Mouse (Mus musculus) left cerebral cortex, adult 9 months (tissue): ENCODE measurements around the gene Cdk1.

Experiments used
- DNase-seq, 2 experiments: peaks; one replicate each; pipeline ENCODE4 v3.0.0; 2022; ENCODE audit warnings: low spot score in 2 of 2

The Cdk1 gene

GRCm38 (mm10) chr10:69342328-69342727 lies 10.4 kb downstream of the Cdk1 start:
- no peak for DNase-seq

GRCm38 (mm10) chr10:69341570-69342227 lies 11.0 kb downstream of the Cdk1 start:
- DNase-seq: no peak

- DNase-seq: no peak
These were observed 12.7 kb downstream of the Cdk1 start for GRCm38 (mm10) chr10:69340001-69340400.

DNA sequence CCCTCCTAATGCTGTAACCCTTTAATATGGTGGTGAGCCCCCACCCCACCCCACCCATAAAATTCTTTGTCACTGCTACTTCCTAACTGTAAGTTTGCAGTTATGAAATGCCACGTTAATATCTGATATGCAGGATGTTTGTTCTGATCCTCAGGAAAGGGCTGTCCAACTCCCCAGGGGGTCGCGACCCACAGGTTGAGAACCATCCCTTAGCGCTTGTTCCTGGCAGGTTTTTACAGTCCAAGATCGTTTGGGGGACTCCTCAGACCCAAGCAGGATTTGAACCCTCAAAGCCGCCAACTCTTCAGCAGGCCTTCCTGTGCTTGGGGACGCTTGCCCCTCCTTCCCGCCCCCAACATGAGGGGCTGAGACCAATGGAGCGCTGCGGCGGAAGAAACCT lies 16.5 kb downstream of the Cdk1 start:
- no peak for DNase-seq

DNA sequence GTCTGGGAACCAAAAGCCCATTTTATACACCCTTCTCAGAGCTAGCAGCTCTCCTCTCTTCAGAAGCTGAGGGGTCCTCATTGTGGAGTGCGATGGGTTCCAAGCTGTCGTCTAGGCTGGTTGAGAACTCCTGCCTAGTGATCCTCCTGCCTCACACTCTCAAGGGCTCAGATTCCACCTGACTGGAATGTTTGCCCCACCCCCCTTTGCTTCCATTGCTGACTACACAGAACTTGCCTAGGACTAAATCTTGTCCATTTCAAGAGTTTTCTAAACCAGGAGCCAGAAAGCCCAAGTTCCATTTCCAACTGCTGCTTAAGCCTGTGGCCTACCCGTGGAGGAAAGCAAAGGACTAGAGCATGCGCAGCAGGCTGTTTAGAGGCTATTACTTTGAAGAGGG lies 17.1 kb downstream of the Cdk1 start:
- DNase-seq: no peak

GRCm38 (mm10) chr10:69335195-69335536 lies 17.6 kb downstream of the Cdk1 start:
- no peak for DNase-seq

- no peak for DNase-seq
These were observed 18.2 kb downstream of the Cdk1 start for GRCm38 (mm10) chr10:69334271-69335194.

- no peak for DNase-seq
These were observed 19.5 kb downstream of the Cdk1 start for GRCm38 (mm10) chr10:69333212-69333611.

GRCm38 (mm10) chr10:69331231-69331630 lies 21.5 kb downstream of the Cdk1 start:
- DNase-seq: no peak

DNA sequence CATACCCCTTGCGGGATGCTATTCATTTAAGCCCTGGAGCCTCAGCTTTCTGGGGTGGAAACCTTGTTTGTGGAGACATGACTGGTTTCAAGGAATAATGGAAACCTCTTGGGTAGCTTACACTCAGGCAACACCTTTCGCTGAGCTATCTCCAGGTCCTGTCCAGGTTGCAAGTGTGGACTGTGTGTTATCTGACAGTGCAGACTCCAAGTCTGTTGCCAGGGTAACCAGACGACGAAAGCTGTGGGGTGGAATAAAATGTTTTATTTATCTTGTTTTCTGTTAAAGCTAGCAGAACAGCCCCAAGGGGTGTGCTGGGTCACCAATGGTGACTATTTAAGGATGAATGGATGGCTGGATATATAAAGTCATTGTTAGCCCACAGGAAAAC lies 24.1 kb downstream of the Cdk1 start:
- no peak for DNase-seq

GRCm38 (mm10) chr10:69328029-69328655 lies 24.6 kb downstream of the Cdk1 start:
- DNase-seq: no peak

DNA sequence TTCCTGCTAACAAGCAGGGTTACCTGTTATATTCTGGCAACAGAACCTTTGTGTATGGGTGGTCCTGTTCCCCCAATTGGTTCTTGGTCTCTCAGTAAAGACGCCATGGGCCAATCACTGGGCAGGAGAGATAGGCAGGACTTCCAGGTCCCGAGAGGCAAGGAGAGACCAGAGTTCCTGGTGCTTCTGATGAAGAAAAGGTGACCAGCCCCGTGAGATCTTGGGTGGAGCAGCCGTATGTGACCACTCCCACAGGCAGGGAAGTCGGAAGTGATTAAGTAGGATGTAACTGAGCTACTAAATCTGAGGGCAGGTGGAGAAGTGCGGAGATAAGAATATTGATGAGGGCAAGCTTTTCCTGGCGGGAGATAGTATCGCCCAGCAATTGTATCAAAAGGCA lies 25.4 kb downstream of the Cdk1 start:
- DNase-seq: no peak

DNA sequence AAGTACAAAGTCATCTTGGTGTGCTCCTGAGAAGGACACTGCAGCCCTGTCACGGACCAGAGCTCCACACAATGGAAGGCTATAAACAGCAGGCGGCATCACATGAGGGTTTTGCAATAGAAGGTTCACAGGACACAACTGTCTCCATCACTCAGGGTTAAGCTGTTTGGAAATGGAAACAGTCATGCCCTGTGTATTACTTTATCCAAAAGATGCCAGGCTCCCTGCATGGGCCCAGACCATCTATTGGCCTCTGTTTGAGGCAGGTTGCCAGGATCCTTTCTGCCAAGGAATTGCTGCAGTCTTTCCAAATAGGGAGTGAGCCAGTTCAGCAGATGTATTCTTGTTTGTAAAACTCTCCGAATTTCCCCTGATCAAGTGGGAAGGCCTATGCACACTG lies 26.3 kb downstream of the Cdk1 start:
- no peak for DNase-seq

DNA sequence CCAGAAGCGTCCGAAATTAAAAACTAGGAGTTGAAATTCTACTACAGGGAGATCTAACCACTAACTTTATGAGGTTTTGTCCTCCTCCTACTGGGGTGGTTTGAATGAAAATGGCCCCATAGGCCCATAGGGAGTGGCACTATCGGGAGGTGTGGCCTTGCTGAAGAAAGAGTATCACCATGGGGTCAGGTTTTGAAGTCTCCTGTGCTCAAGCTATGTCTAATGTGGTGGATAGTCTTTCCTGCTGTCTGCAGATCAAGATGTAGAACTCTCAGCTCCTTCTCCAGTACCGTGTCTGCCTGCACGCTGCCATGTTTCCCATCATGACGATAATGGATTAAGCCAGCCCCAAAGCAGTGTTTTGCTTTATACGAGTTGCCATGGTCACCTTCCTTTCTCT lies 27.9 kb downstream of the Cdk1 start:
- no peak for DNase-seq

DNA sequence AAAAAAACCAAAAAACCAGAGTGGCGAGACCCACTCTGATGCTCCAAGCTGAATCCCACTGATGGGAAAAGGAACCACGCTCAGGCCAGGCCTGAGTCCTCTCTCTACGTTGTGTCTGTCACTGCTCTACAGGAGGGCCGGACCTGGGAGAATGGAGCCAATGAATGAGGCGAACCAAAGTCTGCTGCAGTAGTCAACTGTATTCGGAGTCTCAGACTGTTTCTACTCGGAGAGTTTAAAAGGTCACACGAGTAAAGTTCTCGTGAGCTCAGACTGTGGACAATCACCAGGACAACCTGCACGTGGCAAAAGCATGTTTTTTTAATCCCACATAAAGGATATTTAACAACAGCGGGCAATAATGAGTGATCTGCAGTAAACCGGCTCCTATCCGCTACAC lies 28.8 kb downstream of the Cdk1 start:
- DNase-seq: no peak

- no peak for DNase-seq
These were observed 31.2 kb downstream of the Cdk1 start for GRCm38 (mm10) chr10:69321519-69322035.

DNA sequence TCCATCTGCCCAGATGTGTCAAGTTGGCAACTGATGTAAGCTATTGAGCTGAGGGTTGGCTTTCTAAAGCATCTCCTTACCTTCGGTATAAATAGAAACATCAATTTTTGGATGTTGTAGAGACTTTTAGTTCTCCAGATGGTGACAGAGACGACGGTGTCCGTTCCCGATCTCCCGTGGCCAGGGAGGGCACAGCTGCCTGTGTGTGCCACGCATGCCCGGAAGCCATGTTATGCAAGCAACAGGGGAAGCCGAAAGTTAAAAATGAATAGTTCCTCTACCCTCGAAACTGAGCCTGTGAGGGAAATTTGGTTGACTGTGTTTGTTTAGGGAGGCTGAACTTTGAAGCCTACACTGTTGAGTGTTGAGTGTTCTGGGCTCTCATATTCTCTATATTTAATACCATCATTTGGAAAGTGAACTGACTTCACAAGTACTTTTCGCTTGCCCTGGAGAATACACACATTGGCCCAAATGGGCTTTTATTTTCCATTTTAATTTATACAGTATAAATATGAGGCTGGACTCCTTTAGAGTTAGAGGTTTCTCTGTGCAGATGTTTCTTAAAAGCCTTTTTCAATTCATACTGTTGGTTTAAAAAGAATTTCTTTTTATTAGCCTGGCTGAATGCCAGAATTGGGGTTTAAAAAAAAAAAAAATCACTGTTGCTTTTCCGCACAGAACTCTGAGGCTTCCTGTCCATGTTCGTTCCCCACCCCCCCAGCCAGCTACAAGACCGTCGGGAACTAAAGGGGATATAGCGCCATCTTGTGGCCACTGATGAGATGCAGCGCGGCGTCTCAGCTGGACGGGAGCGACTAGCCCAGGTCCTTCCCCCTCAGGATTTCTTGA lies 31.8 kb downstream of the Cdk1 start:
- peak in 1 of 2 experiments; percentile 80 for DNase-seq

DNA sequence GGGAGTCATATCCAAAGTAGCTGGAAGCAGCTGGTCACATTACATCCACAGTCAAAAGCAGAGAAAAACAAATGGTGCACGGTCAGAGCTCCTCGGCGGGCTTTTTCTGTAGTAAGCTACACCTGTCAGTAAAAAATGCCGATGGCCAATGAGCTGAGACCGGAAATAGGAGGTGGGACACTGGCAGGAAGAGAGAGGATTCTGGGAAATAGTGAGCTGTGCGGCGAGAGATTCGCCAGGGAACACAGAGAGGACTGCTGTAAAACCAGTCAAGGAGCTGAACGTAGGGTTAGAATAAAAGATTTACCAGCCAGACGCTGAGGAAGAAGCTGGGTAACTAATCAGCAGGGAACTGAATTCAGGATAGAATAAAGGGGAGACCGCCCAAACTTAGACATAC lies 34.2 kb downstream of the Cdk1 start:
- DNase-seq: no peak

DNA sequence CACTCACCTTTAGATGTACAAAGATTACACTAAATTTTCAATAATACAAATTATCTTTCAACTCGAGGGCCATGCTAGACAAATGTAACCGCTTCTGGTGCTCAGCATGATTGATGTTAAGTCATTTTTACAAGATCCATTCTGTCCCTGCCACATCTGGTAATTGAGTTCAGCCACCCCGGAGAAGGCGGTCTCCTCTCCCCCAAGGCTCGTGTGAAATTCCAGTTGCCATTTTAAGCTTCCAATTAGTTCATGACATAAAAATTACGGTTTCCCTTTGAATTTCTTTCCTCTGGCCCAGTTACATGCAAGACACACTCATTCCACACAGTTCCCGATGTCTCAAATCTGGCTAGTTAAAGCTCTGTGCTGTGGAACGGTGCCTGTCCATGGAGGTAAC lies 38.8 kb downstream of the Cdk1 start:
- no peak for DNase-seq

DNA sequence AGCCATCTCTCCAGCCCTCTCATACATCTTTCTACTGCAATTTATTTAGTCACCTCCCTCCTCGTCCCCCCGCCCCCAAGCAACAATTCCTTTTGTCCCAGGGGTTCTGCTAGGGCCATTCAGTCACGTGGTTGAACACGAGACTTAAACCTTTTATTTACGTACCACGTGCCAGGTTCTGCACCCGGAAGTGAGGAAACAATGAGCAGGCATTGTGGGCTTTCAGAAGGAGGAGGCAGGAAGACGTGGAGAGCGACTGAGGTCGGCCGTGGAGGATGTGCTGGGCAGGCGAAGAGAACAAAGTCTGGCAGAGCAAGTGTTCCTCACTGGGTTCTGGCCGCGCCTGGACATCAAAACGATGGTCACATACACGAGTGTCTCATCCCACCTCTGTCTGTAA lies 40.9 kb downstream of the Cdk1 start:
- no peak for DNase-seq

DNA sequence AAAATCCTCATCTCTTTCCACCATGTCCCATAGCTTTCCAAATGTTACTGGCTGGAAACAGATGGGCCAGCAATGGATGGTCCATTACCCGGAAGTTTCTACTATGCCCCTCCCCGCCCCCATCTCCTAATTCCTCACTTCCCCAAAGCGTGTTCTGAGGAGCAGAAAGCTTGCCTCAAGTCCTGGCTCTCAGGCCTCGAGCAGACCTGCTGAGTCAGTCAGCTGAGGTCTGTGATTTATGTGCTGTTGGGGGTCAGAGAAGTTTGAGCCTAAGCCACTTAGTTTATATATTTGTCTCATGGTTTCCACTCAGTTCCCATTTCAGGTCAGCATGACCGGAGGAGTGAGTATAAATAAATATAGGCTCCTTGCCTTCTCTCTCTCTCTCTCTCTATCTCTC lies 43.6 kb downstream of the Cdk1 start:
- DNase-seq: no peak

DNA sequence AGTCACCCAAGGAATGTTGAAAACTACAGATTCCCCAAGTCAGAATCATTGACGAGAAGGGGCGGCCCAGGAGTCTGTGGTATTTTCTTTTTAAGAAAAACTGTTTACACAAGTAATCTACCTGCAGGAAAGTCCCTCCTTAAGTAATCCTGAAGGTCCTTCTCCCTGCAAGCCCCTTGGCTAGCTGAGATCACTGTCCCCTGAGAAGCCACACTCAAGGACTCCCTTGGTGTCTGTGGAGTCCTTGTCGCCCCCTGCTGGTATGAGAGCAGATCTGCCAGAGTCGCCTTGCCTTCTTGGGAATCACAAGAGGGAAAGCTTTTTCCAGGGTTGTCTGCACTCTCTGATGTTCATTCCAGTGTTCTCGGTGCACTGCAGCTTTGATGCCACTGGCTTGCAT lies 45.7 kb downstream of the Cdk1 start:
- DNase-seq: peak in 1 of 2 experiments; percentile 56
